Mouse (Mus musculus) spleen, adult 2 months (tissue): ENCODE data around the gene Slc27a1.

Source experiments
- CTCF ChIP-seq: fragments of 200-500 bp; IDR thresholded peaks from 2 replicates; pipeline ENCODE4 v1.5.1; 2011; ENCODE audit warnings: mild to moderate bottlenecking, inconsistent platforms; ENCODE audit not compliant: insufficient read depth, insufficient read length, insufficient replicate concordance; ENCODE audit errors: extremely low read depth
- POLR2A ChIP-seq: fragments of 200-500 bp; IDR thresholded peaks from 2 replicates; pipeline ENCODE4 v1.6.1; 2011; ENCODE audit warnings: low read depth, low read length, inconsistent platforms

GRCm38 (mm10) chr8:71568941-71569340, 259 bp downstream of the Slc27a1 start:
- TF ChIP-seq POLR2A (no peak), CTCF (no peak)
